Mouse (Mus musculus) spleen, adult 2 months (tissue): ENCODE results near the gene Hspa1a.

Experiments
- CTCF ChIP-seq: fragments of 200-500 bp; IDR thresholded peaks from 2 replicates; pipeline ENCODE4 v1.5.1; 2011; ENCODE audit warnings: mild to moderate bottlenecking, inconsistent platforms; ENCODE audit not compliant: insufficient read depth, insufficient read length, insufficient replicate concordance; ENCODE audit errors: extremely low read depth
- POLR2A ChIP-seq: fragments of 200-500 bp; IDR thresholded peaks from 2 replicates; pipeline ENCODE4 v1.6.1; 2011; ENCODE audit warnings: low read depth, low read length, inconsistent platforms

DNA sequence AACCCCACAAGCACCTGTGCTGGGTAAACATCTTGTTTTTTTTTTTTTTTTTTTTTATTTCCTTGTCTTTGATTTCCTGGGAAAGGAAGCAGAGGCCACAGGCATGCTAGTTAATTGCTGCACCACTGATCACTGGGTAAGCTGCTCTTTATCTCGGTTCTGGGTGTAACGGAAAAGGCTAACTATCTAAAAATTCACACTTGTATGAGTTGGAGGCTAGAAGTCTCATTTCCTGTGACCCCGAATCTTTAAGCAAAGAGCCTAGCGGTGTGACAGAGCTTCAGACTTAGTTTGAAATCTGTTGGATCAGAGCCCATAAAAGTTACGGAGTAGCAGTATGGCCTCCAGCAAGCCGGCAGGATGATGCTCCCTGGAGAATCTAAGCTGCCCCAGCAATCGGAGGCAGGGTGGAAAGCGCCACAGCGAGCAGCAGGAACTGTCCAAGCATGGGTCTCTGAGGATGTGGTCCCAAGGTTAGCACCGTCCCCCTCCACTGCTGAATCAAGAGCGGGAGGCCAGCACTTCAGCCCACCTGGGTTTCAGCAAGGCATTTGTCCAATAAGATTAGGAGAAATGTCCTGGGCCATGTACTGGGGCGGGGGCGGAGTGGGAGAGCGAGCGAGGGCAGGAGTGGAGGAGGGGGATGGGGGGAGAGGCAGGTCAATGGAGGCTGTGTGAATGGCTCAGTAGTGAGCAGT is 30.5 kb downstream of the Hspa1a start:
- TF ChIP-seq CTCF: no peak
- TF ChIP-seq POLR2A: no peak
